Mouse (Mus musculus) lung, postnatal 0 days (tissue): Measurements from ENCODE around the gene Nap1l4. TPM values are rescaled to one million over a fixed set of nuclear protein-coding genes. Genes with fewer than 3 reads are reported as not detected.

Source experiments
- ATAC-seq: fragments of 200-750 bp; cut with Nextera tagmentation; 2 replicates; pipeline ENCODE4 v1.8.0; 2017; ENCODE audit warnings: moderate library complexity
- DNase-seq: peaks from one replicate; pipeline ENCODE4 v3.0.0-alpha.2; 2016; ENCODE audit warnings: low spot score
- H3K27ac ChIP-seq: fragments of 300-500 bp; sonication (generic); 2 replicates; pipeline ENCODE4 v1.5.1; 2014; ENCODE audit warnings: antibody characterized with exemption, mild to moderate bottlenecking, low read length, mixed read lengths
- H3K27me3 ChIP-seq: fragments of 300-500 bp; sonication (generic); replicated peaks from 2 replicates; pipeline ENCODE4 v1.6.1; 2014; ENCODE audit warnings: low read length, mixed read lengths; ENCODE audit not compliant: insufficient read depth
- H3K36me3 ChIP-seq: fragments of 300-500 bp; sonication (generic); 2 replicates; pipeline ENCODE4 v1.6.1; 2014; ENCODE audit warnings: low read length, mixed read lengths; ENCODE audit not compliant: insufficient read depth
- H3K4me1 ChIP-seq: fragments of 300-500 bp; sonication (generic); 2 replicates; pipeline ENCODE4 v1.6.1; 2014; ENCODE audit warnings: antibody characterized with exemption, low read depth, low read length, mixed read lengths; ENCODE audit not compliant: insufficient read depth
- H3K4me2 ChIP-seq: fragments of 300-500 bp; sonication (generic); replicated peaks from 2 replicates; pipeline ENCODE4 v1.6.1; 2014; ENCODE audit warnings: low read depth, mild to moderate bottlenecking, low read length, moderate library complexity, mixed read lengths
- H3K4me3 ChIP-seq: fragments of 300-500 bp; sonication (generic); 2 replicates; pipeline ENCODE4 v1.5.1; 2014; ENCODE audit warnings: low read depth, low read length
- H3K9ac ChIP-seq: fragments of 300-500 bp; sonication (generic); replicated peaks from 2 replicates; pipeline ENCODE4 v1.6.1; 2014; ENCODE audit warnings: low read depth, mild to moderate bottlenecking
- H3K9me3 ChIP-seq: fragments of 300-500 bp; sonication (generic); 2 replicates; pipeline ENCODE4 v1.6.1; 2016; ENCODE audit warnings: low read length, mixed read lengths
- CTCF ChIP-seq: IDR thresholded peaks from 2 replicates; pipeline ENCODE4 v1.5.1; 2016; ENCODE audit warnings: antibody characterized with exemption, mild to moderate bottlenecking
- EP300 ChIP-seq: IDR thresholded peaks from 2 replicates; pipeline ENCODE4 v1.6.1; 2016; ENCODE audit warnings: antibody characterized with exemption, mild to moderate bottlenecking, control low read depth
- WGBS: fragments of 180-500 bp; shearing (Covaris S2); extraction: QIAGEN DNeasy Blood & Tissue Kit; methylation state at CpG from one replicate; pipeline ENCODE4 v1.1.7; 2014; 5-methylcytosine and 5-hydroxymethylcytosine counted together
- polyA plus RNA-seq: library from polyadenylated mRNA; unstranded; fragments of >200 nt; fragmentation: Nextera tagmentation; extraction: Ambion mirVana; gene quantifications from 2 replicates; pipeline ENCODE4 v1.2.1, GENCODE M21; 2015

The Nap1l4 gene
- polyA plus RNA-seq, 1 experiment from 2014 or later: 107 TPM

DNA sequence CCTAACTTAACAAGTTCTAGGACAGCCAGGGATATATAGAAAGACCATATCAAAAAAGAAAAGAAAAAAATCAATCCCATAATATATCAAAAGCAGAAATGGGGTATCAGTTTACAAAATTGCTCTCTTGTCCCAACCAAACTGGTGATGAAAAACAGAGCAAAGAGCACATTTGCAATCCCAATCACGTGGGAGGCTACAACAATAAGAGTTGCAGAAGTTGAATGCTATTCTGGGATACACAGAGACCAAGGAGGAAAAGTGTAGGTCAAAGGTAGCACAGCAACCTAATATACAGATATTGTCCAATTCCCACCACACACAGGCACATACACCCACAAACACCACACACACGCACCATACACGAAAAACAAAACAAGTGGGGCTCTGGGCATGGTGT, 12.7 kb downstream of the Nap1l4 start:
- 90% methylated on average over 3 of the region's 3 CpGs for WGBS
- H3K4me1 ChIP-seq: no peaks in the 10 kb centered on the region

DNA sequence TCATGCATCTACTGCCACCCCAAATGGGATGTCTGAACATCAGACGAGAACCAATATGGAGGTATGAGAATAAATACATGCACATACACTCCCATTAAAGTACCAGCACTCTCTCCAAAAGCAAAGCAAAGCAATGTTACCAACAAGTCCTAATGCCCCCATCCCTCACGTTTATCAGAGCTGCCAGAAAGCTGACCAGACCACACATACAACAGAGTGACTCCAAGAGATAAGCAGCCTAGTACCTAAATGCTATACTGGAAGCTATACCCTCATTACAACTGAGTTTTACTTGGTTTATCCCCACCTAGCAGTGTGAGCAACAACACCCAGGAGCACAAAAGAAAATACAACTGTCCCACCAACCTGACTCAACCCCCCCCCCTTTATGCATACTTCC, 15.6 kb downstream of the Nap1l4 start:
- DNase-seq (no peak), ATAC-seq (no peak)
- H3K9ac ChIP-seq: no peak overlapping the region
- H3K27me3 ChIP-seq: no peaks in the 10 kb centered on the region
- no peak for TF ChIP-seq CTCF
- TF ChIP-seq EP300: no peak
- peaks cover 58% of the 10 kb centered on the region for H3K36me3 ChIP-seq
- H3K4me3 ChIP-seq: no peak overlapping the region
- no peak overlapping the region for H3K4me2 ChIP-seq
- H3K27ac ChIP-seq: no peak overlapping the region
- H3K4me1 ChIP-seq: no peaks in the 10 kb centered on the region
- H3K9me3 ChIP-seq: no peaks in the 10 kb centered on the region
- 75% methylated on average over 2 of the region's 2 CpGs for WGBS

More for the DNA sequence above, 12.7 kb downstream of the Nap1l4 start:
- Histone ChIP-seq H3K27me3 (no peaks in the 10 kb centered on the region), H3K9me3 (no peaks in the 10 kb centered on the region), H3K36me3 (peaks cover 43% of the 10 kb centered on the region), H3K4me3 (no peak overlapping the region), H3K27ac (no peak overlapping the region), H3K4me2 (no peak overlapping the region), H3K9ac (no peak overlapping the region)
- TF ChIP-seq CTCF (no peak), EP300 (no peak)
- DNase-seq: no peak
- no peak for ATAC-seq

DNA sequence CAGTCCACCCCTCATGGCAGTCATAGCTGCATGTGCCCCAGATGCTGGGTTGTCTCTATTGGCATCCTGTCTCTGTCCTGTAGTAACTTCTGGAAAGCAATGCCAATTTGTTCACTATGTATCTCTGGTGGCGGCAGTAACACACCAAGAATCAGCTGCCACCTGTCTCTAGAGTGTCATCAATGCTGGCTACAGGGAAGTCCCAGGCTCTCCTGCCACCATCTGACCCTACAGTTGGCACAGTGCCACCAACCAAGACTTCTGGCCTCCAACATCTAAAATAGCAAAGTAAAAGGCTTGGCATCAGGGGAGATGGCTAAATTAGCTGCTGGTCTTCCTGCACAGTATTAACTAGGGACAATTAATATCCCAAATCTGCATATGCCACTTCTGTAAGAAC, 16.5 kb downstream of the Nap1l4 start:
- 74% methylated on average over 1 of the region's 1 CpGs for WGBS
- H3K4me1 ChIP-seq: no peaks in the 10 kb centered on the region
- no peaks in the 10 kb centered on the region for H3K27me3 ChIP-seq
- DNase-seq: no peak
- no peaks in the 10 kb centered on the region for H3K9me3 ChIP-seq
- H3K9ac ChIP-seq: no peak overlapping the region
- TF ChIP-seq EP300 (no peak), CTCF (no peak)
- no peak overlapping the region for H3K4me2 ChIP-seq
- no peak for ATAC-seq
- no peak overlapping the region for H3K27ac ChIP-seq
- no peak overlapping the region for H3K4me3 ChIP-seq
- peaks cover 50% of the 10 kb centered on the region for H3K36me3 ChIP-seq

- no peaks in the 10 kb centered on the region for H3K4me1 ChIP-seq
- no peak overlapping the region for H3K4me2 ChIP-seq
- H3K9ac ChIP-seq: no peak overlapping the region
- ATAC-seq: no peak
- H3K4me3 ChIP-seq: no peak overlapping the region
- 71% methylated on average over 4 of the region's 4 CpGs for WGBS
- no peak for DNase-seq
- H3K9me3 ChIP-seq: no peaks in the 10 kb centered on the region
- no peaks in the 10 kb centered on the region for H3K27me3 ChIP-seq
- TF ChIP-seq CTCF (no peak), EP300 (no peak)
- H3K36me3 ChIP-seq: peaks cover 63% of the 10 kb centered on the region; the same call in 1 of the 2 replicates
- no peak overlapping the region for H3K27ac ChIP-seq
Observed at GRCm38 (mm10) chr7:143519333-143519732, 29.6 kb downstream of the Nap1l4 start.

- H3K36me3 ChIP-seq: peaks cover 44% of the 10 kb centered on the region; the same call in 1 of the 2 replicates
- 97% methylated on average over 4 of the region's 4 CpGs for WGBS
- no peak for TF ChIP-seq CTCF
- TF ChIP-seq EP300: no peak
- H3K4me2 ChIP-seq: no peak overlapping the region
- H3K27me3 ChIP-seq: no peaks in the 10 kb centered on the region
- H3K4me3 ChIP-seq: no peak overlapping the region
- no peak overlapping the region for H3K9ac ChIP-seq
- DNase-seq: no peak
- no peak for ATAC-seq
- H3K4me1 ChIP-seq: no peaks in the 10 kb centered on the region
- no peaks in the 10 kb centered on the region for H3K9me3 ChIP-seq
- no peak overlapping the region for H3K27ac ChIP-seq
Observed at GRCm38 (mm10) chr7:143514416-143514768, 34.5 kb downstream of the Nap1l4 start.

- ATAC-seq: no peak
- no peak overlapping the region for H3K9ac ChIP-seq
- DNase-seq: no peak
- H3K27me3 ChIP-seq: no peaks in the 10 kb centered on the region
- 79% methylated on average over 10 of the region's 10 CpGs for WGBS
- H3K4me3 ChIP-seq: no peak overlapping the region
- H3K4me2 ChIP-seq: no peak overlapping the region
- no peaks in the 10 kb centered on the region for H3K4me1 ChIP-seq
- no peak for TF ChIP-seq CTCF
- H3K9me3 ChIP-seq: no peaks in the 10 kb centered on the region
- no peak overlapping the region for H3K27ac ChIP-seq
- H3K36me3 ChIP-seq: peaks cover 39% of the 10 kb centered on the region; the same call in 1 of the 2 replicates
Observed at GRCm38 (mm10) chr7:143513763-143514415, 35.0 kb downstream of the Nap1l4 start.

DNA sequence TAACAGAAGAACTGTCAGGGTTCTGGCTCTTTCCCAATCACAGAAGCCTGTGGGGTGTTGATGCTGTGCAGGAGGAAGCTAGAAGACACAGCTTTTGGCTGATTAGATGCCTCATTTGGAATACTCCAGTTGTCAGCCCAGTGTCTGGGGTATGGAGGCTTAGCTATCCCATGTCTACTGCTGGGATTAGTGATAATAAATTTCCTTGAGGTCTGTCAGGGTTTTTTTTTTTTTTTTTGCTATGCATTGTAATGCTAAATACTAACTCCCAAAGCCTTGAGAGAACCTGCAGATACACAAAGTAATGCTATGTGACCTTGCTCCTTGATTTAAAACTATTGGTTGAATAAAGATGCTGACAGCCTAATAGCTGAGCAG, 37.6 kb downstream of the Nap1l4 start:
- Histone ChIP-seq H3K9me3 (no peaks in the 10 kb centered on the region), H3K9ac (no peak overlapping the region), H3K4me1 (no peaks in the 10 kb centered on the region), H3K4me3 (no peak overlapping the region), H3K27me3 (no peaks in the 10 kb centered on the region), H3K4me2 (no peak overlapping the region), H3K27ac (no peak overlapping the region), H3K36me3 (peaks cover 18% of the 10 kb centered on the region; the same call in 1 of the 2 replicates)
- no peak for DNase-seq
- no peak for TF ChIP-seq EP300
- TF ChIP-seq CTCF: no peak
- ATAC-seq: no peak
